Mouse (Mus musculus): Measurements from ENCODE around the gene Rps18.
A peak's percentile ranks its signal among the peaks of the same experiment; 100 is the strongest.
"Not testable (repeated sequence)": the region's sequence is repeated elsewhere in the genome, so short reads cannot be mapped to it uniquely, and the experiment has no call there.

The Rps18 gene

DNA sequence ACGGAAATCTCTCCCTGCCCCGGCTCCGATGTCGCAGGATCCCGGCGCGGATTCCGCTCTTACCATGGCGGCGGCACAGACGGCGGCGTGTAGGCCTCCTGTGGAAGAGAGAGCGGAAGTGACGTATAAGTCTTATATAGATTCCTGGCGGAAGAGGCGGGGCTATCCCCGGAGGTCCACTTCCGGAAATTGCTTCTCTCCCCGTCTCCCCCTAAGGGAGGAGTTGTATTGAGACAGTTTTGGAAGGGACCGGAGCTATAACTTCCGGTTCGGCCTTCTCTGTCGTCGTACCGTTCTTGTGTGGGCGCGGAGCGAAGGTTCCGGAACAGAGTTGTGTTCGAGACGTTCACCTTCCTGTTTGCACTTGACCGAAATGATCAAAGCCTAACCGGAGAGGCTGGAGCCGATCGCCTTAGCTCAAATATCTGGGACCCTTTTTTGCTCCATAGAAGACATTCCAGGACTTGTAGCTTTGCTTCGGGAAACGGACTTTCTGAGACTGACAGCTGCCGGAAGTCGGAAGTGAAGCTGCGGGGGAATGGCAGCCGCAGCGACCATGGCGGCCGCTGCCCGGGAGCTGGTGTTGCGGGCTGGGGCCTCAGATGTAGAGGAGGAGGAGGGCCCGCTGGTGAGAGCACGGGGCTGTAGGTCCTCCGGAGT lies at the start of gene Rps18, which contains the start of gene Vps52:
TSS of gene Rps18 (minus strand) at position 447 of the 660 bp plus-strand sequence.
TSS of gene Vps52 (plus strand) at position 258 of the 660 bp plus-strand sequence.
- peak; percentile 85 for ATAC-seq (ENCODE audit: low TSS enrichment)

DNA sequence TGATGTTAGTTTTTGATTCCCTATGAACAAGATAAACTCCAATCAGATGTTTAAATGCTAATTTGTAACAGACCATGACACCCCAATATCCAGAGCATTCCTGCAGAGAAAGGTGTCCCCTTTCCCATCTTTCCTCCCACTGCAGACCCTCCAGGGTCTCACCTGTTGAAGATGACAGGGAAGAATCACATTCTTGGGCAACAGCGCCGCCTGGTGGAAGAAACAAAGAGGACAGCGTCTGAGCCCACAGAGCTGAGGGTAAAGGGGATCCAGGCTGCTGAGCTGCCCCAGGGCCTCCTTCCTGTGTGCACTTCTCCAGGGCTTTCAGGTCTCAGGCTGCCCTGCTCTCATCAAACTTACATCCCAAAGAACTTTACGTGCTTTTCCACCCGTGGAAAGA lies 47.6 kb upstream of the Rps18 start:
- no peak for ATAC-seq (ENCODE audit: low TSS enrichment)

DNA sequence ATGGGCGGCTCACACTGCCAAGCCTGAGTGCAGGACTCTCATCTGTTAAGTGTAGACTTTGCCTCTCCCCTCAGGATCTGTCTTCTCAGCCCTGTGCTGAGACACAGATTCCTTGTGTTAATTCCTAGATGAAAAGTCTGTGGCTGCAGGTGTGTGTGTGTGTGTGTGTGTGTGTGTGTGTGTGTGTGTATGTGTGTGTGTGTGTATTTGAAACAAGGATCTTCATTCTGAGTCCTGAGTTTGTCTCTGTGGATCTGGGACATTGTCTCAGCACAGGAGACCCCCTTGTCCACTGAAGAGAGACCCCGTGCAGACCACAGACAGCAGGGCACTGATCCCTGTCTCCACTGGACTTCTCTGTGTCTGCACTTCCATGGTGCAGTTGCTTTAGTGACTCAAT lies 45.0 kb upstream of the Rps18 start:
- not testable (repeated sequence) for ATAC-seq (ENCODE audit: low TSS enrichment)

DNA sequence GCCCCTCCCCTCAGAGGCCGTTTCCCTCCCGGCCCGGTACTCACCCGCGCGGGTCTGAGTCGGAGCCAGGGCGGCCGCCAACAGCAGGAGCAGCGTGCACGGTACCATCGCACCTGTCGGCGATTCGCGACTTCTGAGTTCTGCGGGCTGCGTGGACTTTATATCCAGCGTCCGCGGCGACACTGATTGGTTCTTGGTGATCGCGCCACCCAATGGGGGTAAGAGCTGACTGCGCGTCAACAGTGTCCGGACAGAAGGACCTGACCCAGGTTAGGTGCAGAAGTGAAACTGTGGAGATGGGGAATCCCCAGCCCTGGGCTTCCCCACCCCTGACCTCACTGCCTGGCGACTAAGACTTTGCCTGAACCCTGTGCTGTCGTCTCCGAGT lies 44.3 kb upstream of the Rps18 start, which contains the start of gene H2-K1:
TSS of gene H2-K1 (minus strand) at position 198 of the 388 bp plus-strand sequence.
- peak; percentile 97 for ATAC-seq (ENCODE audit: low TSS enrichment)

DNA sequence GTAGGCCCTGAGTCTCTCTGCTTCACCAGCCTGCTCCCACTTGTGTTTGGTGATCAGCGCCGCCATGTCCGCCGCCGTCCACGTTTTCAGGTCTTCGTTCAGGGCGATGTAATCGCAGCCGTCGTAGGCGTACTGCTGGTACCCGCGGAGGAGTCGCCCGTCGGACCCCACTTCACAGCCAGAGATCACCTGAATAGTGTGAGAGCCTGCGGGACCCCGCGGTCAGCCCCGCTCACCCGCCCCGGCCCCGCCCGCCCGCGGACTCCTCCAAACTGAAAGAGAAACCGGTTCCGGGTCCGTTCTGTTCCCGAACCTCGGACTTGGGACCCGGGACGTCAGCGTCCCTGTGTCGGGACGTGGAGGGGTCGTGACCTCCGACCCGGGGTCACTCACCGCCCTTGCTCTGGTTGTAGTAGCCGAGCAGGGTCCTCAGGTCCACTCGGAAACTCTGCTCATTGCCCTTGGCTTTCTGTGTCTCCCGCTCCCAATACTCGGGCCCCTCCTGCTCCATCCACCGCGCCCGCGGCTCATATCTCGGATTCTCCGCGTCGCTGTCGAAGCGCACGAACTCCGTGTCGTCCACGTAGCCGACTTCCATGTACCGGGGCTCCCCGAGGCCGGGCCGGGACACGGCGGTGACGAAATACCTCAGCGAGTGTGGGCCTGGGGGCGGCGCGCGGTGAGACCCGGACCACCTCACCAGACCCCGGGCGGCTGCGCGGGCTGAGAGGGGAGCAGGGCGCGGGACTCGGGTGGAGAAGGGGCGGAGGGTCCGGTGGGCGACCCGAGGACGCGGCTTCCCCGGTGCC lies 43.7 kb upstream of the Rps18 start:
- ATAC-seq (ENCODE audit: low TSS enrichment) = no peak

DNA sequence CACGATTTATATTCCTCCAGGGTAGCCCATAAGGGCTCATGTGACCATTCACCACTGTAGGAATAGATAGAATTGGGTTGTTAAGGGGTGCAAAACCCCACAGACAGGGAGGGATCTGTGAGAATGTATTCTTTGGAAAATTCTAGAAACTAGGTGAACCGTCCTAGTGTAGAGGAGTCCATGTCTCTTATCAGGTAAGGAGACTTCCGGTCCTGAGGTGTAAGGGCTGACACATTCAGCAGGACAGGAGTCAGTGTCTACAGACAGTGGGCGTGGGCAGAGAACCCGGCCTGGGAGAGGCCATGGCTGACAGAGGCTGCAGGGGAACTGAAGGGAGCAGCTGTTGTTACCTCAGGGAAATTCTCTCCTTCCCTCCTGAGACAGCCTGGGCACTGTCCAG lies 42.9 kb upstream of the Rps18 start:
- ATAC-seq (ENCODE audit: low TSS enrichment) = not testable (repeated sequence)

DNA sequence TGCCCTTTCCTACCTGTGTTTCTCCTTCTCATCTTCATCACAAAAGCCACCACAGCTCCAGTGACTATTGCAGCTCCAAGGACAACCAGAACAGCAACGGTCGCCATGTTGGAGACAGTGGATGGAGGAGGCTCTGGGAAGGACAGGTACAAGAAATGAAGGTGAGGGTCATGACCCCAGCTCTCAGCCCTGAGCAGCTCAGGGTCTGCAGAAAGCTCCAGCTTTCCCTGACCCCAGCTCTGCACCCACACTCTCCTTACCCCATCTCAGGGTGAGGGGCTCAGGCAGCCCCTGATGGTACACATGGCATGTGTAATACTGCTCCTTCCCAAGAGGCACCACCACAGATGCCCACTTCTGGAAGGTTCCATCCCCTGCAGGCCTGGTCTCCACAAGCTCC lies 41.2 kb upstream of the Rps18 start:
- not testable (repeated sequence) for ATAC-seq (ENCODE audit: low TSS enrichment)

DNA sequence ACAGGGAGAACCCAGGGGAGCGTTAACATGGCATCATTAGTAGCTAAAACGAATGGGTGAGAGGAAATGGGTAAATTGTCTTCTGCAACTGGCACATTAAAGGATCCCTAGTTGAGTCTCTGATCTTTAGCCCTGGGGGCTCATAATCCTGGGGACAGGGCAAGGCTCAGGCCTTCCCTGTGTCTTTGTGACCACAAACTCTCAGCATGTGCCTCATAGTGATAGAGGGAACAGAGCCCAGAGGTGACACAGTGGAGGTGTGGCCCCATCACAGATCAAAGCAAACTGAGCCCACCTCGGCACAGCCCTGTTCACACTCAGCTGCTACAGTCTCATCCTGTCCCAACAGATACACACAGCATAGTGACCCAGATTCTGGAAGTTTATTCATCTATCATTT lies 39.9 kb upstream of the Rps18 start:
- no peak for ATAC-seq (ENCODE audit: low TSS enrichment)

DNA sequence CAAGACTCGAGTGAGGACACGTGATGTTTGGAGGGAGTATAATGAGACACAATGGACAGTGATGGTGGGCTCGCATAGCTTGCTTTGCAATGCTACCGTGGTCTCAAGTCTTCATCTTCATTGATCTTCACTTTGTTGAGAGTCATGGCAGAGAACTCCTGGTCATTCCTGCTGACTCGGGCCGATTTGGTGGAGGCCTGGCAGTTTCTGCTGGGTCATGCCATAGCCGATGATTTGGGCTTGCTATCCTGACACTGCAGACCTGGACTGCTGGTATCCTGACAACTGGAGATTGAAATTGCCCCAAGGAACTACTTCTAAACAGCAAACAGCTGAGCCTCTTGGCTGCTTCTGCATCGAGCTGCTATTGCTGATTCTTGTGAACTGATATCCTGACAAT lies 39.2 kb upstream of the Rps18 start:
- ATAC-seq (ENCODE audit: low TSS enrichment) = no peak

DNA sequence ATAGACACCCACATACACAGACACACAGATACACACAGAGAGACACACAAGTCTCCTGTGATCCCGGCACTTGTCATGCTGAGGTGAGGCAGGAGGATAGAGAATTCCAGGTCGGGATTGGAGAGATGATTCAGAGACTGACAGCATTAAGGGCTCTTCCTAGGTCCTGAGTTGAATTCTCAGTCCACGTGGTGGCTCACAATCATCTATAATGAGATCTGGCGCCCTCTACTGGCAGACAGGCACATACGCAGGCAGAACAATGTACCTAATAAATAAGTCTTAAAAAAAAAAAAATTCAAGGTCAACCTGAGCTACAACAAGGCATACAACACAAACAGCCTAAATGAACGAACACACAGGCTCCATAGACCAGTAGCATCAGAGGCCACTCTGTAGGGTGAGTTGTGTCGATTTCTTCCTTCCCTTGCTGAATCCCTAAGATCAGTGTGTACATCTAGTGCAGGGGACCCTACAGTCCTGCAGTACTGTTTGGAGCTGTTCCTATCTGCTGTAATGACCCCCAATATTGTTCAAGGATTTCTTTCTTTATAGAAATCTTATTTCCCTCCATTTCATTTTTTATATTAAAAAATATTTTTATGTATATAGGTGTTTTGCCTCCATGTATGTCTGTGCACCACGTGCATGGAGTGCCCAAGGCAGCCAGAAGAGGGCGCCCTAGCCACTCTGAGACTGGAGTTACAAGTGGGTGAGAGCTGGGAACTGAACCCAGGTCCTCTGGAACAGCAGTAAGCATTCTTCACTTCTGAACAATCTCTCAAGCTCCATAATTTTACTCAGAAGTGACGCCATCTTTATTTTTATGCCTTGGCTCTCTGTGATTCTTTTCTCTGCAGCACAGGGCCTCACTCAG lies 36.2 kb upstream of the Rps18 start:
- 0 out of 2 replicates have a peak, but pooled peaks have one; percentile 41 for ATAC-seq (ENCODE audit: low TSS enrichment)

DNA sequence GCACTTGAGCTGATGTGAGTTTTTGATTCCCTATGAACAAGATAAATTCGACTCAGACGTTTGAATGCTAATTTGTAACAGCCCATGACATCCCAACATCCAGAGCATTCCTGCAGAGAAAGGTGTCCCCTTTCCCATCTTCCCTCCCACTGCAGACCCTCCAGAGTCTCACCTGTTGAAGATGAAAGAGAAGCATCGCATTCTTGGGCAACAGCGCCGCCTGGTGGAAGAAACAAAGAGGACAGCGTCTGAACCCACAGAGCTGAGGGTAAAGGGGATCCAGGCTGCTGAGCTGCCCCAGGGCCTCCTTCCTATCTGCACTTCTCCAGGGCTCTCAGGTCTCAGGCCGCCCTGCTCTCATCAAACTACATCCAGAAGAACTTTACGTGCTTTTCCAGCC lies 26.3 kb upstream of the Rps18 start:
- ATAC-seq (ENCODE audit: low TSS enrichment) = not testable (repeated sequence)

DNA sequence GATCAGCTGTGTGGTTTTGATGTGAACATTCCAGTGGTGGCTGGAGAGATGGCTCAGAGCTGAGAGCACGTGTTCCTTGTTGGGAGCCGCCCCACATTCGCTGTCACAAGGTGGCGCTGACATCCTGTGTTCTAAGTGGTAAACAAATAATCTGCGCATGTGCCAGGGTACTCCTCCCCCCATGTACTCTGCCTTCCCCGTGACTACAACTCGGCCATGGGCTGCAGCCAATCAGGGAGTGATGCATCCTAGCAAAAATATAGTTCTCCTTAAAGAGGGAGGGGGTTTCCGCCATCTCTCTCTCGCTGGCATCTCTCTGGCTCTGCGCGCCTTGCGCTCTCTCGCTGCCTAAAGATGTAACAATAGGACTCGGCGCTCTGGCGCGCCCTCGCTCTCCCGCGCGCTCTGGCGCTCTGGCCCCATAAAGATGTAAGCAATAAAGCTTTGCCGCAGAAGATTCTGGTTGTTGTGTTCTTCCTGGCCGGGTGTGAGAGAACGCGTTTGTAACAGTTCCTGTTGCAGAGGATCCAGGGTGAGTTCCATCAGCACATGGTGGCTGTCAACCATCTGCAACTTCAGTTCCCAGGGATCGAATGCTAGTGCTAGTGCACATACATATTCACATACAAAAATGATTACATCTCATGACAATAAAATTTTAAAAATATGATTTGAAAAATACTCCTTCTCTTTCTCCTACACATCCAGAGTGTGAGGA lies 25.6 kb upstream of the Rps18 start:
- peak; percentile 92 for ATAC-seq (ENCODE audit: low TSS enrichment)

DNA sequence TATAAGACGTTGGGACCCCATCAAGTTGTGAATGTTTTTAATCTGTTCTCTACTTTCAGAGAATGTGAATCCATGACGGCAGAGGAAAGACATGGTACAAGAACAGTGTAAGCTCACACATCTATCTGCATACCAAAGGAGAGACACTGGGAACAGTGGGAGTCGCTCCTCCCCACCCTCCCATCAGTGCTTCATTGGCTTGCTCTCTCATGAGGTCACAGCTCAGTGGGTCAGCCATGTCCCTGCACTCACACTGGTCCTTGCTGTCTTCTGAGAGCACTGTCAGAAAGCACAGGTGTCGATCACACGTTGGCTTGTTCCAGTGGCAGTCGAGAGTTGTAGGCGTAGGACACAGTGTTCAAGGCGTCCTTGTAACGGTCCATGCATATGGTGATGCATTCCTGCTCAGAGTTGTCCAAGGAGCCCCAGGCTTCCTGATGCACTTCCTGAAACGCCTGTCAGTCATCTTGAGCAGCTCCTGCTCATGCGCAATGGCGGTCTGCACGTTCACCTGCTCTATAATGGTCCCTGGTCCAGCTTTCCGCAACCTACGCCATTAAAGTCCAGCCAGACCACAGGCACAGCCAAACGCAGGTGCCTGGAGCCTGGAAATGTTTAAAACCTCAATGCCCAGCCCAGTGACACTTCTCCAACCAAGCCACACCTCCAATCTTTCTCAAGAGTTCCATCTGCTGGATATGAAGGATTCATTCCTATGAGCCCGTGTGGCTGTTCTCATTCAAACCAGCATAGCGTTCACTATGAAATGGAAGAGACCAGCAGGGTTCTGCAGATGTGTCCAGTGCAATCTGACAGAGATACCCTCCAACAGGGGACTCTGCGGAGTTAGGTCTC lies 24.6 kb upstream of the Rps18 start:
- no peak for ATAC-seq (ENCODE audit: low TSS enrichment)

DNA sequence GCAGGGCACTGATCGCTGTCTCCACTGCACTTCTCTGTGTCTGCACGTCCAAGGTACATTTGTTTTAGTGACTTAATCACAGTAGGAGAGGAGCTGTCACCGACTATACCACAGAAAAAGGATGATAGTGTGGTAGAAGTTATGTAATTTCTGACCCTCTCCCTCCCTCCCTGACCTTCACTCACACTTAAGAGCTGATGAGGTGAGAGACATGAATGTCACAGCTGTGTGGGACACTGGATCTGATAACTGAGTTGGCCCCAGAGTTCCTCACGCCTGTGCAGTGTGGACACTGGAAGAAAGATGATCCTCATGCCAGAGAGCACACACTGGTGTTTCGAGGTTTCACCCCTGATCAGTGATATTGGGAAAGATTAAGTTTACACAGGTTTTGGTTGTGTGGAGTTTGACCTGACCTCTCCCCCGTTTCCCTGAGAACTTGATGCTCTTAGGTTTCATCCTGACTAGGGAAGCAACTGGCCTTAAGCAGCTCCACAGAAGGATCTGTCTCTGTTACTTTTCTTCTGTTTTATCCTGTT lies 23.8 kb upstream of the Rps18 start:
- no peak for ATAC-seq (ENCODE audit: low TSS enrichment)

DNA sequence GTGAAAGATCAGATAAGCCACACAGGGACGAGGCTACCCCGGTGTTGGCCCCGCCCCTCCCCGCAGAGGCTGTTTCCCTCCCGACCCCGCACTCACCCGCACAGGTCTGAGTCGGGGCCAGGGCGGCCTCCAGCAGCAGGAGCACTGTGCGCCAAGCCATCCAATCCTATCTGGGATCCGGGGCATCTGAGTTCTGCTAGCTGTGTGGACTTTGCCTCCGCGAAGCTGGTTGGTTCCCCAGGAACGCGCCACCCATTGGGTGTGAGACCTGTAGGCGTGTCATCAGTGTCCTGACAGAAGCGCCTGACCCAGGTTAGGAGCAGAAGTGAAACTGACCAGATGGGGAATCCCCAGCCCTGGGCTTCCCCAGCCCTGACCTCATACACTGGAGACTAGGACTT lies 22.8 kb upstream of the Rps18 start:
- ATAC-seq (ENCODE audit: low TSS enrichment) = peak; percentile 64

DNA sequence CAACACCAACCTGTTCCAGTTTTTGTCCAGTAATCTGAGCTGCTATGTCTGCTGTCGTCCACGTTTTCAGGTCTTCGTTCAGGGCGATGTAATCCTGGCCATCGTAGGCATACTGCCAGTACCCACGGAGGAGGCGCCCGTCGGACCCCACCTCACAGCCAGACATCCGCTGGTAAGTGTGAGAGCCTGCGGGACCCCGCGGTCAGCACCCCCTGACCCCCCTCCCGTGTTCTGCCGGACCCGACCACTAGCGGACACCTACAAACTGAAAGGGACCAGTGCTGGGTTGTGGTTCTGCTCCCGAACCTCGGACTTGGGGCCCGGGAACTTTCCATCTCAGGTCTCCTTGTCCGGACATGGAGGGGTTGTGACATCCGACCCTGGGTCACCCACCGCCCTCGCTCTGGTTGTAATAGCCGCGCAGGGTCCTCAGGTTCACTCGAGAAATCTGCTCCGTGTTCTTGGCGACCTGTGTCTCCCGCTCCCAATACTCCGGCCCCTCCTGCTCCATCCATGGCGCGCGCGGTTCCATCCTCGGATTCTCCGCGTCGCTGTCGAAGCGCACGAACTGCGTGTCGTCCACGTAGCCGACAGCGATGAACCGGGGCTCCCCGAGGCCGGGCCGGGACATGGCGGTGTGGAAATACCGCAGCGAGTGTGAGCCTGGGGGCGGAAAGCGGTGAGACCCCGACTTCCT lies 22.2 kb upstream of the Rps18 start:
- no peak for ATAC-seq (ENCODE audit: low TSS enrichment)

DNA sequence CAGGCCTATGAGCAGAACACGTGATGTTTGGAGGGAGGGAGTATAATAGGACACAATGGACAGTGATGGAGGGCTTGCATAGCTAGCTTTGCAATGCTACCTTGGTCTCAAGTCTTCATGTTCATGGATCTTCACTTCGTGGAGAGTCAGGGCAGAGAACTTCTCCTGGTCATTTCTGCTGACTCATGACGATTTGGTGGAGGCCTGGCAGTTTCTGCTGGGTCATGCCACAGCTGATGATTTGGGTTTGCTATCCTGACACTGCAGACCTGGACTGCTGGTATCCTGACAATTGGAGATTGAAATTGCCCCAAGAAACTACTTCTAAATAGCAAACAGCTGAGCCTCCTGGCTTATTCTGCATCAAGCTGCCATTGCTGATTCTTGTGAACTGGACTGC lies 17.8 kb upstream of the Rps18 start:
- ATAC-seq (ENCODE audit: low TSS enrichment) = no peak

DNA sequence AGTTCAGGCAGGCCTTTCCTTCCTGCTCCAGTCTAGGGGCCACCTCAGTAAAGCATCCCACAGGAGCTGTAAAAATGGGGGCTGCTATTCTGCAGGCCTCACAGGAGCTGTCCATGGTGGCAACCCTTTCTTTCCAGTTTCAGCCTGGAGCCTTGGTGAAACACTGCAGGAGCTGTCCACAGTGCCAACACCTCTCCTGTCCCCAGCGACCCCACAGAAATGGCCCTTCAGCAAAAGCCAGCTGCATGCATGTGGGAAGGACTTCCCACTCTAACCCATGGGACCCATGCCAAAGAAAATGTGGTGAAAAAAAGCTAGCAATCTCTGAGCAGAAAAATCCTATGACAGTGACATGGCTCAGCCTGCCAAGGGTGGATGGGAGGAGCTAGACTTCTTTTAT lies 16.9 kb upstream of the Rps18 start:
- no peak for ATAC-seq (ENCODE audit: low TSS enrichment)

DNA sequence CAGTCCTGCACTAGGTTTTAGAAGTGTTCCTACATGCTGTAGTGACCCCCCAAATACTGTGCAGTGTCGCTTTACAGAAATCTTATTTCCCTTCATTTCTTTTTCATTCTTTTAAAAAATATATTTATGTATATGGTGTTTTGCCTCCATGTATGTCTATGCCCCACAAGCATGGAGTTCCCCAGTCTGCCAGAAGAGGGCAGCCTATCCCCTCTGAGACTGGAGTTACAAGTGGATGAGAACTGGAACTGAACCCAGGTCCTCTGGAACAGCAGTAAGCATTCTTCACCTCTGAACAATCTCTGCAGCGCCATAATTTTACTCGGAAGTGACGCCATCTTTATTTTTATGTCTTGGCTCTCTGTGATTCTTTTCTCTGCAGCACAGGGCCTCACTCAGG lies 13.6 kb upstream of the Rps18 start:
- ATAC-seq (ENCODE audit: low TSS enrichment) = no peak

DNA sequence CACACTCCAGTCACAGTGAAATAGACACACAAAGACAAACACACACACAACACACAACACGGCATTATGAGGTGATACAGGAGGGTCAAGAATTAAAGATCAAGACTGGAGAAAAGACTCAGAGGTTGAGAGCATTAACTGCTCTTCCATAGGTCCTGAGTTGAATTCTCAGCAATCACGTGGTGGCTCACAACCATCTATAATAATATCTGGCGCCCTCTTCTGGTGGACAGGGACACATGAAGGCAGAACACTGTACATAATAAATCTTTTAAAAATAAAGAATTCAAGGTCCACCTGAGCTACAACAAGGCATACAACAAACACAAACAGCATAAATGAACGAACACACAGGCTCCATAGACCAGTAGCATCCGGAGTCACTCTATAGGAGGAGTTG lies 13.1 kb upstream of the Rps18 start:
- ATAC-seq (ENCODE audit: low TSS enrichment) = no peak; the same call in 1 of the 2 replicates
